Mouse (Mus musculus): ENCODE measurements around the gene Gm28043. TPM values are rescaled to one million over a fixed set of nuclear protein-coding genes. Genes with fewer than 3 reads are reported as not detected.

The Gm28043 gene
- polyA plus RNA-seq (2014; fragmentation: Nextera tagmentation; extraction: Ambion mirVana), result 3.5 and 5.0 TPM in 2 replicates

GRCm38 (mm10) chr17:29614115-29615023 is at the start of gene Gm28043, which contains the start of gene Rnf8:
TSS of gene Gm28043 (plus strand) at chr17:29614876.
TSS of gene Rnf8 (plus strand) at chr17:29614790.
- WGBS, result 3% methylated on average over 52 of the region's 52 CpGs
- Histone ChIP-seq H3K36me3 (ENCODE audit: control insufficient read depth, insufficient read depth, low read length) (no peaks in the 10 kb centered on the region; the same call in 1 of the 2 replicates), H3K4me3 (ENCODE audit: low read depth, low read length) (peak within 1 kb of the TSS; percentile 97), H3K4me1 (replicated peaks; ENCODE audit: control insufficient read depth, insufficient read depth, low read length) (peaks cover 5% of the 10 kb centered on the region; the same call in 1 of the 2 replicates), H3K27me3 (ENCODE audit: control insufficient read depth, insufficient read depth, low read length) (no peaks in the 10 kb centered on the region), H3K27ac (ENCODE audit: low read depth, low read length) (peak within 1 kb of the TSS; percentile 95), H3K4me2 (ENCODE audit: low read depth, low read length, severe bottlenecking) (peak within 1 kb of the TSS; percentile 89), H3K9ac (ENCODE audit: low read length) (peak within 1 kb of the TSS; percentile 97), H3K9me3 (ENCODE audit: control insufficient read depth, low read length) (no peaks in the 10 kb centered on the region)
- DNase-seq (ENCODE audit: low spot score) (peak; percentile 97), ATAC-seq (replicated peaks; ENCODE audit: low FRiP score) (peak; percentile 93)

GRCm38 (mm10) chr17:29565521-29565920 is 49.2 kb upstream of the Gm28043 start:
- Histone ChIP-seq H3K4me1 (replicated peaks; ENCODE audit: control insufficient read depth, insufficient read depth, low read length) (no peaks in the 10 kb centered on the region), H3K36me3 (ENCODE audit: control insufficient read depth, insufficient read depth, low read length) (peaks cover 2% of the 10 kb centered on the region; the same call in 1 of the 2 replicates), H3K9ac (ENCODE audit: low read length) (no peak overlapping the region), H3K4me3 (ENCODE audit: low read depth, low read length) (no peak overlapping the region), H3K27ac (ENCODE audit: low read depth, low read length) (no peak overlapping the region), H3K9me3 (ENCODE audit: control insufficient read depth, low read length) (no peaks in the 10 kb centered on the region), H3K27me3 (ENCODE audit: control insufficient read depth, insufficient read depth, low read length) (no peaks in the 10 kb centered on the region), H3K4me2 (ENCODE audit: low read depth, low read length, severe bottlenecking) (no peak overlapping the region)
- DNase-seq (ENCODE audit: low spot score) (no peak), ATAC-seq (replicated peaks; ENCODE audit: low FRiP score) (no peak)
- WGBS, result over 99% methylated on average over 5 of the region's 5 CpGs

GRCm38 (mm10) chr17:29568435-29568834 is 46.2 kb upstream of the Gm28043 start:
- DNase-seq (ENCODE audit: low spot score) (no peak), ATAC-seq (replicated peaks; ENCODE audit: low FRiP score) (no peak)
- peaks cover 2% of the 10 kb centered on the region; the same call in 1 of the 2 replicates for H3K36me3 ChIP-seq (ENCODE audit: control insufficient read depth, insufficient read depth, low read length)
- WGBS, result 92% methylated on average over 15 of the region's 15 CpGs
- no peak overlapping the region for H3K27ac ChIP-seq (ENCODE audit: low read depth, low read length)
- no peak overlapping the region for H3K4me3 ChIP-seq (ENCODE audit: low read depth, low read length)
- H3K27me3 ChIP-seq (ENCODE audit: control insufficient read depth, insufficient read depth, low read length), result no peaks in the 10 kb centered on the region
- H3K4me2 ChIP-seq (ENCODE audit: low read depth, low read length, severe bottlenecking), result no peak overlapping the region
- H3K9ac ChIP-seq (ENCODE audit: low read length), result no peak overlapping the region
- H3K4me1 ChIP-seq (replicated peaks; ENCODE audit: control insufficient read depth, insufficient read depth, low read length), result no peaks in the 10 kb centered on the region
- H3K9me3 ChIP-seq (ENCODE audit: control insufficient read depth, low read length), result no peaks in the 10 kb centered on the region

- DNase-seq (ENCODE audit: low spot score), result no peak
- H3K36me3 ChIP-seq (ENCODE audit: control insufficient read depth, insufficient read depth, low read length), result peaks cover 2% of the 10 kb centered on the region; the same call in 1 of the 2 replicates
- ATAC-seq (replicated peaks; ENCODE audit: low FRiP score), result no peak
These were observed 44.8 kb upstream of the Gm28043 start for GRCm38 (mm10) chr17:29569831-29570230.

GRCm38 (mm10) chr17:29579579-29580126 is 35.0 kb upstream of the Gm28043 start:
- no peaks in the 10 kb centered on the region for H3K27me3 ChIP-seq (ENCODE audit: control insufficient read depth, insufficient read depth, low read length)
- DNase-seq (ENCODE audit: low spot score) (no peak), ATAC-seq (replicated peaks; ENCODE audit: low FRiP score) (no peak)
- no peaks in the 10 kb centered on the region; the same call in 1 of the 2 replicates for H3K36me3 ChIP-seq (ENCODE audit: control insufficient read depth, insufficient read depth, low read length)
- WGBS, result 80% methylated on average over 4 of the region's 4 CpGs
- no peak overlapping the region for H3K4me2 ChIP-seq (ENCODE audit: low read depth, low read length, severe bottlenecking)
- no peak overlapping the region for H3K4me3 ChIP-seq (ENCODE audit: low read depth, low read length)
- no peaks in the 10 kb centered on the region for H3K9me3 ChIP-seq (ENCODE audit: control insufficient read depth, low read length)
- no peak overlapping the region for H3K27ac ChIP-seq (ENCODE audit: low read depth, low read length)
- no peaks in the 10 kb centered on the region for H3K4me1 ChIP-seq (replicated peaks; ENCODE audit: control insufficient read depth, insufficient read depth, low read length)
- no peak overlapping the region for H3K9ac ChIP-seq (ENCODE audit: low read length)

More at GRCm38 (mm10) chr17:29569831-29570230, 44.8 kb upstream of the Gm28043 start:
- H3K4me1 ChIP-seq (replicated peaks; ENCODE audit: control insufficient read depth, insufficient read depth, low read length), result no peaks in the 10 kb centered on the region
- 86% methylated on average over 6 of the region's 6 CpGs for WGBS
- no peak overlapping the region for H3K4me2 ChIP-seq (ENCODE audit: low read depth, low read length, severe bottlenecking)
- H3K9me3 ChIP-seq (ENCODE audit: control insufficient read depth, low read length), result no peaks in the 10 kb centered on the region
- H3K27ac ChIP-seq (ENCODE audit: low read depth, low read length), result no peak overlapping the region
- no peaks in the 10 kb centered on the region for H3K27me3 ChIP-seq (ENCODE audit: control insufficient read depth, insufficient read depth, low read length)
- no peak overlapping the region for H3K4me3 ChIP-seq (ENCODE audit: low read depth, low read length)
- H3K9ac ChIP-seq (ENCODE audit: low read length), result no peak overlapping the region

GRCm38 (mm10) chr17:29583569-29583968 is 31.1 kb upstream of the Gm28043 start:
- no peaks in the 10 kb centered on the region for H3K27me3 ChIP-seq (ENCODE audit: control insufficient read depth, insufficient read depth, low read length)
- no peak for DNase-seq (ENCODE audit: low spot score)
- H3K4me1 ChIP-seq (replicated peaks; ENCODE audit: control insufficient read depth, insufficient read depth, low read length), result no peaks in the 10 kb centered on the region
- no peak overlapping the region for H3K4me3 ChIP-seq (ENCODE audit: low read depth, low read length)
- WGBS, result 92% methylated on average over 5 of the region's 5 CpGs
- H3K9me3 ChIP-seq (ENCODE audit: control insufficient read depth, low read length), result no peaks in the 10 kb centered on the region
- H3K36me3 ChIP-seq (ENCODE audit: control insufficient read depth, insufficient read depth, low read length), result no peaks in the 10 kb centered on the region; the same call in 1 of the 2 replicates
- no peak overlapping the region for H3K9ac ChIP-seq (ENCODE audit: low read length)
- no peak overlapping the region for H3K4me2 ChIP-seq (ENCODE audit: low read depth, low read length, severe bottlenecking)
- H3K27ac ChIP-seq (ENCODE audit: low read depth, low read length), result no peak overlapping the region
- ATAC-seq (replicated peaks; ENCODE audit: low FRiP score), result no peak

GRCm38 (mm10) chr17:29584306-29584705 is 30.4 kb upstream of the Gm28043 start:
- no peaks in the 10 kb centered on the region for H3K27me3 ChIP-seq (ENCODE audit: control insufficient read depth, insufficient read depth, low read length)
- DNase-seq (ENCODE audit: low spot score), result no peak
- no peak for ATAC-seq (replicated peaks; ENCODE audit: low FRiP score)
- WGBS, result 90% methylated on average over 5 of the region's 5 CpGs
- H3K9me3 ChIP-seq (ENCODE audit: control insufficient read depth, low read length), result no peaks in the 10 kb centered on the region
- no peaks in the 10 kb centered on the region; the same call in 1 of the 2 replicates for H3K36me3 ChIP-seq (ENCODE audit: control insufficient read depth, insufficient read depth, low read length)
- no peak overlapping the region for H3K4me2 ChIP-seq (ENCODE audit: low read depth, low read length, severe bottlenecking)
- H3K9ac ChIP-seq (ENCODE audit: low read length), result no peak overlapping the region
- H3K4me1 ChIP-seq (replicated peaks; ENCODE audit: control insufficient read depth, insufficient read depth, low read length), result peaks cover 3% of the 10 kb centered on the region; the same call in 1 of the 2 replicates
- H3K27ac ChIP-seq (ENCODE audit: low read depth, low read length), result no peak overlapping the region
- H3K4me3 ChIP-seq (ENCODE audit: low read depth, low read length), result no peak overlapping the region

GRCm38 (mm10) chr17:29584737-29585136 is 29.9 kb upstream of the Gm28043 start:
- Histone ChIP-seq H3K27me3 (ENCODE audit: control insufficient read depth, insufficient read depth, low read length) (no peaks in the 10 kb centered on the region), H3K27ac (ENCODE audit: low read depth, low read length) (no peak overlapping the region), H3K4me1 (replicated peaks; ENCODE audit: control insufficient read depth, insufficient read depth, low read length) (peaks cover 6% of the 10 kb centered on the region; the same call in 1 of the 2 replicates), H3K9me3 (ENCODE audit: control insufficient read depth, low read length) (no peaks in the 10 kb centered on the region), H3K9ac (ENCODE audit: low read length) (no peak overlapping the region), H3K4me2 (ENCODE audit: low read depth, low read length, severe bottlenecking) (no peak overlapping the region), H3K4me3 (ENCODE audit: low read depth, low read length) (no peak overlapping the region), H3K36me3 (ENCODE audit: control insufficient read depth, insufficient read depth, low read length) (no peaks in the 10 kb centered on the region; the same call in 1 of the 2 replicates)
- ATAC-seq (replicated peaks; ENCODE audit: low FRiP score) (no peak), DNase-seq (ENCODE audit: low spot score) (no peak)
- WGBS, result 81% methylated on average over 3 of the region's 3 CpGs
